Mouse (Mus musculus) liver, adult 2 months (tissue): ENCODE measurements at regions not wholly inside any gene's neighbourhood (a gene's known extent, or its start where the extent isn't known, plus 50 kb on each side); places are given as distances from the start of the nearest gene placed in this dataset.

Experiments
- CTCF ChIP-seq: fragments of 200-500 bp; IDR thresholded peaks from 2 replicates; pipeline ENCODE4 v1.5.1; 2011; ENCODE audit warnings: low read depth, low read length, control low read depth
- POLR2A ChIP-seq: fragments of 200-500 bp; IDR thresholded peaks from 2 replicates; pipeline ENCODE4 v1.6.1; 2011; ENCODE audit warnings: low read length, control low read depth; ENCODE audit not compliant: insufficient read depth; ENCODE audit errors: extremely low read depth

- TF ChIP-seq CTCF, result no peak
- no peak for TF ChIP-seq POLR2A
Observed at GRCm38 (mm10) chr14:24797494-24797893, 310.6 kb downstream of the Rps24 start.
